Mouse (Mus musculus) limb, embryonic 13.5 days (tissue): Measurements from ENCODE around the gene Zdhhc7. TPM values are rescaled to one million over a fixed set of nuclear protein-coding genes. Genes with fewer than 3 reads are reported as not detected.

ENCODE experiments used
- ATAC-seq: fragments of 200-750 bp; cut with Nextera tagmentation; 2 replicates; pipeline ENCODE4 v1.8.0; 2017; ENCODE audit warnings: low read depth, moderate number of reproducible peaks, moderate TSS enrichment; ENCODE audit not compliant: low FRiP score
- H3K27ac ChIP-seq: fragments of 300-500 bp; sonication (generic); 2 replicates; pipeline ENCODE4 v1.5.1; 2015; ENCODE audit warnings: inconsistent platforms, mild to moderate bottlenecking, moderate library complexity
- H3K27me3 ChIP-seq: fragments of 300-500 bp; sonication (generic); 2 replicates; pipeline ENCODE4 v1.6.1; 2015; ENCODE audit warnings: mild to moderate bottlenecking, inconsistent platforms
- H3K36me3 ChIP-seq: fragments of 300-500 bp; sonication (generic); 2 replicates; pipeline ENCODE4 v1.6.1; 2015; ENCODE audit warnings: inconsistent platforms, mild to moderate bottlenecking, moderate library complexity
- H3K4me1 ChIP-seq: fragments of 300-500 bp; sonication (generic); 2 replicates; pipeline ENCODE4 v1.6.1; 2015; ENCODE audit warnings: inconsistent platforms
- H3K4me2 ChIP-seq: fragments of 300-500 bp; sonication (generic); replicated peaks from 2 replicates; pipeline ENCODE4 v1.6.1; 2015; ENCODE audit warnings: inconsistent platforms, mild to moderate bottlenecking, moderate library complexity
- H3K4me3 ChIP-seq: fragments of 300-500 bp; sonication (generic); 2 replicates; pipeline ENCODE4 v1.5.1; 2015; ENCODE audit warnings: moderate library complexity, mild to moderate bottlenecking, inconsistent platforms
- H3K9ac ChIP-seq: fragments of 300-500 bp; sonication (generic); 2 replicates; pipeline ENCODE4 v1.6.1; 2015; ENCODE audit warnings: mild to moderate bottlenecking, inconsistent platforms
- H3K9me3 ChIP-seq: fragments of 300-500 bp; sonication (generic); 2 replicates; pipeline ENCODE4 v1.6.1; 2016; ENCODE audit warnings: inconsistent platforms
- WGBS: fragments of 180-500 bp; shearing (Covaris S2); methylation state at CpG from one replicate; pipeline ENCODE4 v1.1.7; 2015; 5-methylcytosine and 5-hydroxymethylcytosine counted together
- polyA plus RNA-seq: library from polyadenylated mRNA; unstranded; fragments of >200 nt; fragmentation: Nextera tagmentation; extraction: Ambion mirVana; gene quantifications from 2 replicates; pipeline ENCODE4 v1.2.1, GENCODE M21; 2015

Zdhhc7 gene
- polyA plus RNA-seq, result 31.6 and 32.8 TPM in 2 replicates

DNA sequence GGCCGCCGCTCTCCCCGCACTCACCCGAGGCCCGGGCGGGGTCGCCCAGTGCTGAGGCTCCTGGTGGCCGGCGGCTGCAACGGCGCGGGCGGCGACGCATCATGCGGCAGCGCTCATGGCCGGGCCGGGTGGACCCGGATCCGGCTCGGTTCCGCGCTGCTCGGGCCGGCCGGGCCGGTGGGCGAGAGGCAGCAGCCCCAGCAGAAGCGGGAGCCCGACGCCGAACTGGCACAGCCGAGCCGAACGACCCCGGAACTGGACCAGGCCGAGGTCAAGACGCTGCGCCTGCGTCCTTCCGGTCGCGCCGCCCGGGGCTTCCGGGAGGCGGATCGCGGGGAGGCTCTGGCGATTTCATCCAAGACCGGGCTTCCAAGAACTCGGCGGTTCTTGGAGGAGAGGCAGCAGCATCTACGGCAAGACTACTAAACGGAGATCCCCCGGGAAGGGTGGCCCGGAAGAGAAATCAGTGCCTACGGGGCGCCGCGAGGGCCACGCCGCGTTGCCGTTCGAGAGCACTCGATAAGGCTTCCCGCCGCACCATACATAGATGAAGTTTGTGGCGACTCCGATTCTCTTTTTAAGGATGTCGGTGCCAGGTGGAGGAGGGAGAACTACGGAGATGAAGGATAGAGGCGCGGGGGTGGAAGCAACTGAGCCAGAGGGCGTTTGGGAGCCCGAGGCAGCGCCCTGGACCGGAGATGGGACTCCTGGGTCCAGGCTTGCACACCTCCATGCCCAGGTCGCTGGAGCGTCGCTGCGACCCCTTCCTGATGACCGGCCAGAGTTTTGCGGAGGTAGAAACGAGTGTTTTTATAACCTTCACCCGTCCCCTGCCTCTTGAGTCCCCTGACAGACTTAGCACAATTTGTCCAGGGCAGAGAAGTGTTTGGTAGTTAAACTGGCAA, at the start of gene Zdhhc7:
TSS of gene Zdhhc7 (minus strand) at position 415 of the 905 bp plus-strand sequence.
- Histone ChIP-seq H3K27ac (peak within 1 kb of the TSS; percentile 75), H3K4me3 (peak within 1 kb of the TSS; percentile 96), H3K27me3 (no peaks in the 10 kb centered on the region), H3K4me2 (peak within 1 kb of the TSS; percentile 96), H3K4me1 (peaks cover 26% of the 10 kb centered on the region), H3K9me3 (no peaks in the 10 kb centered on the region), H3K36me3 (peaks cover 5% of the 10 kb centered on the region; the same call in 1 of the 2 replicates), H3K9ac (peak within 1 kb of the TSS; percentile 89)
- ATAC-seq, result peak; percentile 70
- under 1% methylated on average over 83 of the region's 88 CpGs for WGBS

DNA sequence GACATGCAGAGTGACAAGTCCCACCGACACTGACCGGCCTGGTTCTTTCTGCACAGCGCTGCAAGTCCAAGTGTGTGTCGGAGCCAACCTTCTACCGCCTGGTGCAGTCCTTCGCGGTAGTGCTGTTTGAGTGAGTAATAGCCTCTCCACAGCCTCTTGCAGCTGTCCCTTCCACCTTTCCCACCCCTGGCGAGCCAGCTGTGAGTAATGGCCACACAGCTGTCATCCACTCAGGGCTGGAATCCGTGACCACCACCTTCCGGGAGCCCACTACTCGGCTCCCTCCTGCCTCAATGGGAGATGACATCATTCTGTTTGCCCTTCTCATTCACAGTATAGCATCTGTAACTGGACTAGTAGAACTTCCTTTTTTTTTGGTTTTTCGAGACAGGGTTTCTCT, 48.7 kb upstream of the Zdhhc7 start:
- H3K27ac ChIP-seq, result no peak overlapping the region
- H3K27me3 ChIP-seq, result no peaks in the 10 kb centered on the region
- H3K9ac ChIP-seq, result no peak overlapping the region
- no peaks in the 10 kb centered on the region for H3K9me3 ChIP-seq
- H3K4me1 ChIP-seq, result peaks cover 29% of the 10 kb centered on the region
- no peak overlapping the region for H3K4me2 ChIP-seq
- no peaks in the 10 kb centered on the region for H3K36me3 ChIP-seq
- WGBS, result 60% methylated on average over 12 of the region's 12 CpGs
- peak; percentile 42; the same call in 1 of the 2 replicates for ATAC-seq
- no peak overlapping the region for H3K4me3 ChIP-seq

- Histone ChIP-seq H3K4me1 (peaks cover 8% of the 10 kb centered on the region; the same call in 1 of the 2 replicates), H3K4me3 (no peak overlapping the region), H3K36me3 (no peaks in the 10 kb centered on the region), H3K4me2 (no peak overlapping the region), H3K27ac (no peak overlapping the region), H3K27me3 (no peaks in the 10 kb centered on the region), H3K9me3 (no peaks in the 10 kb centered on the region), H3K9ac (no peak overlapping the region)
- no peak for ATAC-seq
- WGBS, result 72% methylated on average over 1 of the region's 1 CpGs
Observed at GRCm38 (mm10) chr8:120146051-120146450, 44.8 kb upstream of the Zdhhc7 start.

DNA sequence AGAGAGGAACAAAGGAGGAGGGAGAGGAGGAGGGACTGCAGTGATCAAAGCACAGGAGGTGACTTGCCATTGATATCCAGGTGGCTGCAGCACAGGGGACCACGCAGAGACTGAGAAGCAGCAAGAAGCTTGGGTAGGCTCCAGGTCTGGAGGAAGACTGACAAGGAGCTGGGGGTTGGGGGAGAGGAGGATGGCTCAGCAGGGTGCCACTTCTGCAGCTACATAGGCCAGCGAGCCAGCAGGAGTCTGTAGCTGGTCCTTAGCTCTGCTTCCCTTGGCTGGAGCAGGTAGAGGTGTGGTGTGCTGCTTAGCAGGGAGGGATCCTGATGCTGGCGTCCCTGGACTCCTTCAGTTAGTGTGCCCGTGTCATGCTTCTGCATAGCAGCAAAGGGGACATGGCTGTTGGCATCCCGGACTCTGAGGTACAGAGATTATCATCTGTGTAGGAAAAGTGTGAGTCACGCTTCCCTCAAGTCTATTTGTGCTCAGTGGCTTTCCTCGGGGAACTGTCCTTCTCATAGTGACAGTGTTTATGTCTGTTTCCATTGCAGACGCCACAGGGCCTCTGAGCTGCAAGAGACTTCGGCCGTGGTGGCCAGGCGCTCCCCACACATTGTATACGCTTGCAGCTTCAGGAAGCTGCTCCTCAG, 43.5 kb upstream of the Zdhhc7 start:
- Histone ChIP-seq H3K27ac (no peak overlapping the region), H3K9ac (peak overlapping the region; percentile 19; the same call in 1 of the 2 replicates), H3K9me3 (no peaks in the 10 kb centered on the region), H3K4me1 (peaks cover 8% of the 10 kb centered on the region; the same call in 1 of the 2 replicates), H3K27me3 (no peaks in the 10 kb centered on the region), H3K4me2 (no peak overlapping the region), H3K4me3 (no peak overlapping the region), H3K36me3 (no peaks in the 10 kb centered on the region)
- 53% methylated on average over 12 of the region's 12 CpGs for WGBS
- no peak for ATAC-seq

- Histone ChIP-seq H3K4me3 (no peak overlapping the region), H3K36me3 (no peaks in the 10 kb centered on the region), H3K4me1 (peaks cover 8% of the 10 kb centered on the region; the same call in 1 of the 2 replicates), H3K9me3 (no peaks in the 10 kb centered on the region), H3K4me2 (no peak overlapping the region), H3K27ac (no peak overlapping the region), H3K9ac (no peak overlapping the region), H3K27me3 (no peaks in the 10 kb centered on the region)
- 60% methylated on average over 15 of the region's 15 CpGs for WGBS
- ATAC-seq, result no peak
Observed at GRCm38 (mm10) chr8:120143911-120144651, 42.8 kb upstream of the Zdhhc7 start.

- no peak overlapping the region; the same call in 1 of the 2 replicates for H3K9ac ChIP-seq
- H3K27me3 ChIP-seq, result peaks cover 4% of the 10 kb centered on the region; the same call in 1 of the 2 replicates
- no peak overlapping the region for H3K4me2 ChIP-seq
- H3K27ac ChIP-seq, result no peak overlapping the region
- H3K36me3 ChIP-seq, result no peaks in the 10 kb centered on the region
- H3K4me3 ChIP-seq, result no peak overlapping the region
- no peaks in the 10 kb centered on the region for H3K9me3 ChIP-seq
- 61% methylated on average over 3 of the region's 3 CpGs for WGBS
- H3K4me1 ChIP-seq, result peaks cover 8% of the 10 kb centered on the region; the same call in 1 of the 2 replicates
- no peak for ATAC-seq
Observed at GRCm38 (mm10) chr8:120140769-120141168, 39.5 kb upstream of the Zdhhc7 start.

DNA sequence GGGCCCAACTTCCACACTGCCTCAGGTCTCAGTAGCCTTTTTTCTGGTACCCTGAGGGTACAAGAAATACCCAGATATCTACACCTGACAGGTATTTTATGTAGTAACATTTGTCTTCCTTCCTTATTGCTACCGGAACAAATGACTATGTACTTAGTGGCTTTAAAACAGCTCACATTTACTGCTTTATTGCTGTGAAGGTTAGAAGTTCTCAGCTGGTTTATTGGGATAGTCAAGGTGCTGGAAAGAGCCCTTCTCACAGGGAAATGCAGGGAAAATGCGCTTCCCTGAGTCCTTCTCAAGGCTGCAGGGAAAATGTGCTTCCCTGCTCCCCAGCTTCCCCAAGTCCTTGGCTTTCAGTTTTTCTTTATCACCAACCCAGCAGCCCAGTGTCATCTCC, 37.7 kb upstream of the Zdhhc7 start:
- H3K36me3 ChIP-seq, result no peaks in the 10 kb centered on the region
- no peak overlapping the region for H3K4me2 ChIP-seq
- H3K4me1 ChIP-seq, result no peaks in the 10 kb centered on the region
- H3K27ac ChIP-seq, result no peak overlapping the region
- no peaks in the 10 kb centered on the region for H3K9me3 ChIP-seq
- H3K4me3 ChIP-seq, result no peak overlapping the region
- WGBS, result 37% methylated on average over 2 of the region's 2 CpGs
- ATAC-seq, result no peak
- no peak overlapping the region for H3K9ac ChIP-seq
- peaks cover 4% of the 10 kb centered on the region; the same call in 1 of the 2 replicates for H3K27me3 ChIP-seq

GRCm38 (mm10) chr8:120136618-120137017, 35.3 kb upstream of the Zdhhc7 start:
- no peak for ATAC-seq
- no peaks in the 10 kb centered on the region for H3K4me1 ChIP-seq
- H3K27me3 ChIP-seq, result peaks cover 4% of the 10 kb centered on the region; the same call in 1 of the 2 replicates
- H3K4me2 ChIP-seq, result no peak overlapping the region
- WGBS, result 52% methylated on average over 7 of the region's 7 CpGs
- H3K36me3 ChIP-seq, result no peaks in the 10 kb centered on the region
- H3K9ac ChIP-seq, result no peak overlapping the region
- H3K4me3 ChIP-seq, result no peak overlapping the region
- no peak overlapping the region for H3K27ac ChIP-seq
- no peaks in the 10 kb centered on the region for H3K9me3 ChIP-seq

DNA sequence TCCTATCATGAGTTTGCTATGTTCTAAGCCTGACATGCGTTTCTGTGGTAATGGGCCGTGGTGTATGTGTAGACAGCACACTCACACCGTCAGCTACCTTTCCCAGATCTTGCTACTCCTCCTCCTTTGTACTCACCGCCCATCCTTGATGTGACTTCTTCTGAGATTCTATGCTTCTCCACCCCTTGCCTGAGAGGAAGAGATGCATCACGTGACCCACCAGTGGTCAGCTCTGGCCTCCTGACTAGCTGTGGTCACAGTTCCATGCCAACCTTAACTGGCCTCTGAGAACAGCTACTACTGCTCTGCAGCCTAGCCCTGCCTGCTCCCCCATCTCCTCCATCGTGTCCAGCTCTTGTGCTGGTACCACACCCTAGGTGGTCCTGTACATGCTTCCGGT, 34.4 kb upstream of the Zdhhc7 start:
- Histone ChIP-seq H3K4me3 (no peak overlapping the region), H3K27ac (no peak overlapping the region), H3K9ac (no peak overlapping the region), H3K4me2 (no peak overlapping the region), H3K36me3 (no peaks in the 10 kb centered on the region), H3K27me3 (peaks cover 4% of the 10 kb centered on the region; the same call in 1 of the 2 replicates), H3K9me3 (no peaks in the 10 kb centered on the region), H3K4me1 (no peaks in the 10 kb centered on the region)
- ATAC-seq, result no peak
- WGBS, result 91% methylated on average over 7 of the region's 7 CpGs

- H3K9ac ChIP-seq, result no peak overlapping the region
- no peak for ATAC-seq
- H3K4me3 ChIP-seq, result no peak overlapping the region
- H3K4me2 ChIP-seq, result no peak overlapping the region
- no peaks in the 10 kb centered on the region for H3K27me3 ChIP-seq
- H3K9me3 ChIP-seq, result no peaks in the 10 kb centered on the region
- WGBS, result 88% methylated on average over 7 of the region's 7 CpGs
- H3K4me1 ChIP-seq, result no peaks in the 10 kb centered on the region
- H3K27ac ChIP-seq, result no peak overlapping the region
- no peaks in the 10 kb centered on the region for H3K36me3 ChIP-seq
Observed at GRCm38 (mm10) chr8:120133169-120133568, 31.9 kb upstream of the Zdhhc7 start.

DNA sequence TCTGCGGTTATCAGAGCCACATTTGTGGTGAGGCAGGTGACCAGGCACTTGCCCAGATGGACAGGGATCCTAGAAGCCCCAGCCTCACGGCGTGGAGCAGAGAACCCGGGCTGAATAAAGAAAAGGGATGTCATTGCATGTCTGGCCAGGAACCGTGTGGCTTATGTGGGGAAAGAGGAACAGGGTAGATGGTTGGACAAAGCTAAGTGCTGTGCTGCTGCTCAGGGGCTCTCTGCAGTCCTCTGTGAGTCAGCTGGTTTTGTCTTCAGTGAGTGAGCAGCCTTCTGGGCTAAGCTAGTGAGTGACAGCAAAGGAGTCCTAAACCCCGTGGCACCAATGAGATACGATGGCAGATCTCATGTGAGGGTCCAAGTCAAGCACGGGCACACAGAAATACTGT, 29.9 kb upstream of the Zdhhc7 start:
- no peaks in the 10 kb centered on the region for H3K36me3 ChIP-seq
- no peak overlapping the region for H3K27ac ChIP-seq
- no peaks in the 10 kb centered on the region for H3K9me3 ChIP-seq
- ATAC-seq, result no peak
- H3K4me3 ChIP-seq, result no peak overlapping the region
- H3K27me3 ChIP-seq, result 0 out of 2 replicates have a peak, but pooled peaks cover 10% of the 10 kb centered on the region
- H3K9ac ChIP-seq, result no peak overlapping the region
- 81% methylated on average over 8 of the region's 8 CpGs for WGBS
- H3K4me1 ChIP-seq, result no peaks in the 10 kb centered on the region
- no peak overlapping the region for H3K4me2 ChIP-seq
